Mouse (Mus musculus): Measurements from ENCODE around the gene Bricd5. TPM values are rescaled to one million over a fixed set of nuclear protein-coding genes. Genes with fewer than 3 reads are reported as not detected.

Bricd5 gene
- total and polyA plus RNA-seq, 2 experiments, result 0.67 TPM; not detected in 1

- Histone ChIP-seq H3K27ac (replicated peaks; ENCODE audit: insufficient read depth, low read depth, low read length) (no peak overlapping the region), H3K36me3 (ENCODE audit: control insufficient read depth, insufficient read depth, low read length) (no peaks in the 10 kb centered on the region; the same call in 1 of the 2 replicates), H3K4me3 (ENCODE audit: insufficient read depth, low read depth, low read length) (peak overlapping the region; percentile 80; the same call in 1 of the 2 replicates), H3K27me3 (ENCODE audit: control insufficient read depth, insufficient read depth, low read length) (no peaks in the 10 kb centered on the region), H3K9ac (ENCODE audit: low read depth, low read length) (no peak overlapping the region), H3K79me2 (ENCODE audit: control insufficient read depth, insufficient read depth, low read length) (no peaks in the 10 kb centered on the region), H3K4me1 (ENCODE audit: control insufficient read depth, insufficient read depth, low read length) (peaks cover 6% of the 10 kb centered on the region; the same call in 1 of the 2 replicates)
- TF ChIP-seq POLR2A (IDR thresholded peaks at IDR 0.05; ENCODE audit: extremely low read depth, insufficient read depth, low read length) (no peak), CTCF (IDR thresholded peaks at IDR 0.05; ENCODE audit: low read depth, low read length) (peak; percentile 43)
- WGBS, result 26% methylated on average over 11 of the region's 11 CpGs
- peak; percentile 72 for DNase-seq (ENCODE audit: extremely low read depth, low read depth, low spot score)
These were observed 4.4 kb downstream of the Bricd5 start for GRCm38 (mm10) chr17:24477985-24478600.

- H3K79me2 ChIP-seq (ENCODE audit: control insufficient read depth, insufficient read depth, low read length), result no peaks in the 10 kb centered on the region
- WGBS, result under 1% methylated on average over 48 of the region's 48 CpGs
- peaks cover 6% of the 10 kb centered on the region; the same call in 1 of the 2 replicates for H3K4me1 ChIP-seq (ENCODE audit: control insufficient read depth, insufficient read depth, low read length)
- H3K36me3 ChIP-seq (ENCODE audit: control insufficient read depth, insufficient read depth, low read length), result no peaks in the 10 kb centered on the region; the same call in 1 of the 2 replicates
- peak within 1 kb of the TSS; percentile 80 for H3K4me3 ChIP-seq (ENCODE audit: insufficient read depth, low read depth, low read length)
- peak; percentile 90 for TF ChIP-seq CTCF (IDR thresholded peaks at IDR 0.05; ENCODE audit: low read depth, low read length)
- peak; percentile 64 for TF ChIP-seq POLR2A (IDR thresholded peaks at IDR 0.05; ENCODE audit: extremely low read depth, insufficient read depth, low read length)
- peak within 1 kb of the TSS; percentile 94 for H3K27ac ChIP-seq (replicated peaks; ENCODE audit: insufficient read depth, low read depth, low read length)
- H3K9ac ChIP-seq (ENCODE audit: low read depth, low read length), result peak within 1 kb of the TSS; percentile 92
- DNase-seq (ENCODE audit: extremely low read depth, low read depth, low spot score), result peak; percentile 83
- no peaks in the 10 kb centered on the region for H3K27me3 ChIP-seq (ENCODE audit: control insufficient read depth, insufficient read depth, low read length)
These were observed 5.1 kb downstream of the Bricd5 start, which contains the start of gene Mlst8 for GRCm38 (mm10) chr17:24478663-24479380. Gene Mlst8 (minus strand): TSS chr17:24479078.

- H3K79me2 ChIP-seq (ENCODE audit: control insufficient read depth, insufficient read depth, low read length), result no peaks in the 10 kb centered on the region
- H3K27ac ChIP-seq (replicated peaks; ENCODE audit: insufficient read depth, low read depth, low read length), result no peak overlapping the region
- no peak overlapping the region for H3K9ac ChIP-seq (ENCODE audit: low read depth, low read length)
- peaks cover 6% of the 10 kb centered on the region; the same call in 1 of the 2 replicates for H3K4me1 ChIP-seq (ENCODE audit: control insufficient read depth, insufficient read depth, low read length)
- H3K36me3 ChIP-seq (ENCODE audit: control insufficient read depth, insufficient read depth, low read length), result no peaks in the 10 kb centered on the region; the same call in 1 of the 2 replicates
- H3K4me3 ChIP-seq (ENCODE audit: insufficient read depth, low read depth, low read length), result no peak overlapping the region
- 45% methylated on average over 1 of the region's 1 CpGs for WGBS
- no peak for TF ChIP-seq POLR2A (IDR thresholded peaks at IDR 0.05; ENCODE audit: extremely low read depth, insufficient read depth, low read length)
- no peak for TF ChIP-seq CTCF (IDR thresholded peaks at IDR 0.05; ENCODE audit: low read depth, low read length)
- H3K27me3 ChIP-seq (ENCODE audit: control insufficient read depth, insufficient read depth, low read length), result no peaks in the 10 kb centered on the region
- no peak for DNase-seq (ENCODE audit: extremely low read depth, low read depth, low spot score)
These were observed 5.7 kb downstream of the Bricd5 start for GRCm38 (mm10) chr17:24479431-24479830.

GRCm38 (mm10) chr17:24480201-24480826 lies 6.6 kb downstream of the Bricd5 start:
- H3K9ac ChIP-seq (ENCODE audit: low read depth, low read length), result no peak overlapping the region
- TF ChIP-seq POLR2A (IDR thresholded peaks at IDR 0.05; ENCODE audit: extremely low read depth, insufficient read depth, low read length) (no peak), CTCF (IDR thresholded peaks at IDR 0.05; ENCODE audit: low read depth, low read length) (0 out of 2 replicates have a peak, but pooled peaks have one; percentile 20)
- 85% methylated on average over 3 of the region's 3 CpGs for WGBS
- no peak overlapping the region for H3K4me3 ChIP-seq (ENCODE audit: insufficient read depth, low read depth, low read length)
- peaks cover 6% of the 10 kb centered on the region; the same call in 1 of the 2 replicates for H3K4me1 ChIP-seq (ENCODE audit: control insufficient read depth, insufficient read depth, low read length)
- DNase-seq (ENCODE audit: extremely low read depth, low read depth, low spot score), result no peak
- H3K27ac ChIP-seq (replicated peaks; ENCODE audit: insufficient read depth, low read depth, low read length), result no peak overlapping the region
- H3K36me3 ChIP-seq (ENCODE audit: control insufficient read depth, insufficient read depth, low read length), result no peaks in the 10 kb centered on the region; the same call in 1 of the 2 replicates
- H3K79me2 ChIP-seq (ENCODE audit: control insufficient read depth, insufficient read depth, low read length), result no peaks in the 10 kb centered on the region
- no peaks in the 10 kb centered on the region for H3K27me3 ChIP-seq (ENCODE audit: control insufficient read depth, insufficient read depth, low read length)

- Histone ChIP-seq H3K27me3 (ENCODE audit: control insufficient read depth, insufficient read depth, low read length) (no peaks in the 10 kb centered on the region), H3K9ac (ENCODE audit: low read depth, low read length) (no peak overlapping the region), H3K79me2 (ENCODE audit: control insufficient read depth, insufficient read depth, low read length) (no peaks in the 10 kb centered on the region), H3K27ac (replicated peaks; ENCODE audit: insufficient read depth, low read depth, low read length) (no peak overlapping the region), H3K36me3 (ENCODE audit: control insufficient read depth, insufficient read depth, low read length) (no peaks in the 10 kb centered on the region), H3K4me1 (ENCODE audit: control insufficient read depth, insufficient read depth, low read length) (peaks cover 6% of the 10 kb centered on the region; the same call in 1 of the 2 replicates), H3K4me3 (ENCODE audit: insufficient read depth, low read depth, low read length) (no peak overlapping the region)
- DNase-seq (ENCODE audit: extremely low read depth, low read depth, low spot score), result no peak
- TF ChIP-seq CTCF (IDR thresholded peaks at IDR 0.05; ENCODE audit: low read depth, low read length) (no peak), POLR2A (IDR thresholded peaks at IDR 0.05; ENCODE audit: extremely low read depth, insufficient read depth, low read length) (no peak)
- 91% methylated on average over 20 of the region's 20 CpGs for WGBS
These were observed 7.5 kb downstream of the Bricd5 start for GRCm38 (mm10) chr17:24481027-24481815.
